Comparison of ENCODE assay signal across 15 mouse cellular contexts in the genomic region with DNA sequence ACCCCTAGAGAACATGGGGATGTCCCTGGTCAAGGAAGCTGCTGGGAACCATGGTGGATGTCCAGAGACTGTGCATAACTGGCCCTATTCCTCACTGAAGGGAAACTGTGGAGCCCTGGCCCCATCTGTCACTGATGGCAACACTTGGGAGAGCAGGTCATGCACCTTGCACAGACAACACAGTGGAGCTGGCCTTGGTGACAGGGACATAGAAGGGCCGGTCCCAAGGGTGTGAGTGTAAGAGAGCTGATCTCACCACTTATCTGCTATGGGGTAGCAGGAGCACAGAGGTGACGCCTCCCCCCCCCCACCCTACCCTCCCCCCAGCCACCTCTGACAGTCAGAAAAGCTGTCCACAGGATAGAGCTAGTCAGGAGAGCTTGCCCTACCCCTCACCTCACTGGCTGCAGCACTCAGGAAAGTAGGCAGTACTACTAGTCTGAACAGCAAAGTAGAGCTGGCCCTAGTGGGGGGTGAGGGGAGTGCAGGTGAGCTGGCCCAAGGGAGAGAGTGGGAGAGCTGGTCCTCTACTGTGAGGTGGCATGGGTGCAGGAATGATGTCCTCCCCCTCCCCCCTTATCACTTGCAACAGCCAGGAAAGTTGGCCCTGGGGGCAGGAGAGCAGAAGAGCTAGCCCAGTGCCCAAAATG. TPM values are rescaled to one million over a fixed set of nuclear protein-coding genes. Genes with fewer than 3 reads are reported as not detected.
DNase-seq lines count a peak whose midpoint lies in the region; ATAC-seq lines count a peak whose summit lies in the region.
"Had no signal": no experiment of that assay in that cellular context is flagged by ENCODE, and none has a peak within 500 bp of the region (broad histone marks: within the 10 kb centered on the region; RNA-seq: fewer than 3 reads in every experiment).

No protein-coding gene starts in this region.

- H3K9ac ChIP-seq in kidney, embryonic 15.5 days = no peak overlapping the region
- no peak overlapping the region for H3K9ac ChIP-seq in neural tube, embryonic 12.5 days
- no peak overlapping the region for H3K9ac ChIP-seq in hindbrain, embryonic 13.5 days
- H3K9ac ChIP-seq in neural tube, embryonic 13.5 days = no peak overlapping the region
- H3K9ac ChIP-seq: liver, embryonic 13.5 days had no signal

- H3K4me3 ChIP-seq in kidney, embryonic 15.5 days (replicated peaks) = no peak overlapping the region
- H3K4me3 ChIP-seq in neural tube, embryonic 12.5 days = no peak overlapping the region
- no peak overlapping the region for H3K4me3 ChIP-seq in hindbrain, embryonic 13.5 days
- H3K4me3 ChIP-seq in neural tube, embryonic 13.5 days = no peak overlapping the region
- H3K4me3 ChIP-seq: erythroblast, embryonic 14.5 days; liver, embryonic 13.5 days; myocyte had no signal

- H3K4me2 ChIP-seq in kidney, embryonic 15.5 days = no peak overlapping the region
- no peak overlapping the region for H3K4me2 ChIP-seq in neural tube, embryonic 12.5 days (replicated peaks)
- H3K4me2 ChIP-seq in hindbrain, embryonic 13.5 days = no peak overlapping the region
- H3K4me2 ChIP-seq in neural tube, embryonic 13.5 days = no peak overlapping the region
- H3K4me2 ChIP-seq: liver, embryonic 13.5 days had no signal

- DNase-seq in kidney, postnatal 14 days = no peak
- no peak for DNase-seq in neural tube, embryonic 10.5 days (ENCODE audit: extremely low spot score, low spot score)
- no peak for DNase-seq in layer of hippocampus, adult 9-11 months
- DNase-seq: adrenal gland, postnatal 14 days; kidney, postnatal 36 days; liver, embryonic 13.5 days; lung, postnatal 4 days had no signal

- no peaks in the 10 kb centered on the region for H3K27me3 ChIP-seq in kidney, embryonic 15.5 days
- H3K27me3 ChIP-seq in neural tube, embryonic 12.5 days (replicated peaks) = no peaks in the 10 kb centered on the region
- H3K27me3 ChIP-seq in hindbrain, embryonic 13.5 days = no peaks in the 10 kb centered on the region
- no peaks in the 10 kb centered on the region for H3K27me3 ChIP-seq in neural tube, embryonic 13.5 days
- H3K27me3 ChIP-seq: CH12.LX; liver, embryonic 13.5 days had no signal

- peak; percentile 54; the same call in 1 of the 2 replicates for ATAC-seq in kidney, embryonic 15.5 days (replicated peaks; ENCODE audit: low FRiP score)
- ATAC-seq in neural tube, embryonic 12.5 days (ENCODE audit: low FRiP score, low read depth) = 0 out of 2 replicates have a peak, but pooled peaks have one; percentile 53
- peak; percentile 44 for ATAC-seq in hindbrain, embryonic 13.5 days (ENCODE audit: low FRiP score)
- peak; percentile 40; the same call in 1 of the 2 replicates for ATAC-seq in neural tube, embryonic 13.5 days (ENCODE audit: low read depth)
- ATAC-seq: inflammation-experienced regulatory T-cells, adult 6 months had no signal

- WGBS in kidney, embryonic 15.5 days = 91% methylated on average over 2 of the region's 2 CpGs
- WGBS in neural tube, embryonic 12.5 days = 95% methylated on average over 2 of the region's 2 CpGs
- 79% methylated on average over 2 of the region's 2 CpGs for WGBS in hindbrain, embryonic 13.5 days
- 72% methylated on average over 2 of the region's 2 CpGs for WGBS in neural tube, embryonic 13.5 days

- no peaks in the 10 kb centered on the region for H3K36me3 ChIP-seq in kidney, embryonic 15.5 days
- no peaks in the 10 kb centered on the region for H3K36me3 ChIP-seq in neural tube, embryonic 12.5 days
- H3K36me3 ChIP-seq in hindbrain, embryonic 13.5 days = no peaks in the 10 kb centered on the region
- no peaks in the 10 kb centered on the region for H3K36me3 ChIP-seq in neural tube, embryonic 13.5 days
- H3K36me3 ChIP-seq: liver, embryonic 13.5 days had no signal

- H3K27ac ChIP-seq in kidney, embryonic 15.5 days = no peak overlapping the region
- no peak overlapping the region for H3K27ac ChIP-seq in neural tube, embryonic 12.5 days
- H3K27ac ChIP-seq in hindbrain, embryonic 13.5 days = no peak overlapping the region
- H3K27ac ChIP-seq in neural tube, embryonic 13.5 days (replicated peaks) = no peak overlapping the region
- H3K27ac ChIP-seq: liver, embryonic 13.5 days had no signal

- H3K9me3 ChIP-seq in kidney, embryonic 15.5 days (replicated peaks) = no peaks in the 10 kb centered on the region
- no peaks in the 10 kb centered on the region for H3K9me3 ChIP-seq in neural tube, embryonic 12.5 days
- H3K9me3 ChIP-seq in hindbrain, embryonic 13.5 days = no peaks in the 10 kb centered on the region
- H3K9me3 ChIP-seq in neural tube, embryonic 13.5 days = no peaks in the 10 kb centered on the region
- H3K9me3 ChIP-seq: liver, embryonic 13.5 days had no signal

- H3K4me1 ChIP-seq in kidney, embryonic 15.5 days = no peaks in the 10 kb centered on the region
- H3K4me1 ChIP-seq in neural tube, embryonic 12.5 days = no peaks in the 10 kb centered on the region
- no peaks in the 10 kb centered on the region for H3K4me1 ChIP-seq in hindbrain, embryonic 13.5 days (replicated peaks)
- no peaks in the 10 kb centered on the region for H3K4me1 ChIP-seq in neural tube, embryonic 13.5 days (replicated peaks)
- H3K4me1 ChIP-seq: liver, embryonic 13.5 days had no signal

RNA-seq across cellular contexts. Expression of gene Ryr3, which starts 17.7 kb away (rescaled TPM):
- 0.56 and 1.0 TPM in 2 replicates for polyA plus RNA-seq in kidney, embryonic 15.5 days (2015; fragmentation: Nextera tagmentation; extraction: Ambion mirVana)
- polyA plus RNA-seq in neural tube, embryonic 12.5 days (2016; fragmentation: Nextera tagmentation; extraction: Ambion mirVana) = 0.95 and 1.4 TPM in 2 replicates
- 3.3 and 3.9 TPM in 2 replicates for polyA plus RNA-seq in hindbrain, embryonic 13.5 days (2015; fragmentation: Nextera tagmentation; extraction: Ambion mirVana)
- 2.8 and 3.1 TPM in 2 replicates for polyA plus RNA-seq in neural tube, embryonic 13.5 days (2015; fragmentation: Nextera tagmentation; extraction: Ambion mirVana)
- polyA plus RNA-seq: erythroblast, embryonic 14.5 days had no signal
